Mouse (Mus musculus) embryo, embryonic 9.5 days (tissue): ENCODE results near the gene D630023F18Rik.

ENCODE experiments used
- DNase-seq: peaks from one replicate; pipeline ENCODE4 v3.0.0-alpha.2; 2017; ENCODE audit errors: extremely low spot score

D630023F18Rik gene

DNA sequence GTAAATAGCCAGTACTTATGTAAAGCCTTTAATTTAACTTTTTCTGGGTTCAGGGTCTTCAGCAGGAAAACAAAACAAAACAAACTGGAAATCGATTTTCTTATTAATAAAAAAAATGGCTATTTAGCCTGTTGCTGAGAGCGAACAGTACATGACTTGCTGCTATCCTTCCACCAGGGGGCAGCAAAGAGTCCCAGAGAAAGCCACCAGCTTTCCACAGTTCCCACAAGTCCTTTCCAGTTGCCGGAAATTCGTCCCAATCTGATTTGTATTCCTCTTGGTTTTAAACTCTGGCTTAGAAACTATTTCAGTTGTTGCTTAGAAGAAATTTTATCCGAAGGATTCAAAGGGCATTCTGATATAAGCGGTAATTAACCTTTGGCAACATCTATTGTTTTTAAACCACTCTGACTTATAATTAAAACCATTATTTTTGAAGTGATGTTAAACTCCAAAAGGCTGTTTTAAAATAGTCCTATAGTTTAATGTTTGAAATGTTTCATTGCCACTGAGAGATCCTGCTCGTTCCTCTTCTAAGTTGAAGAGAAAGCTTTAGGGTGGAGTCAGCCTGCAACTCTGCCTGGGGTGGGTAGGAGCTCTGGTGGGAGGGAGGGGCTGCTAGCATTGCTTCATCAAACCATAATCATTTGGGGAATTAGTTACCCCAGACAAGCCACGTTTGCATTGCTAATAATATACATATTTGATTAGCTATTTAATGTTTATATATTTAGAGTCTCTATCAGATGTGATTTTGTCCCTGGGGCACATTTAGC is 10.8 kb downstream of the D630023F18Rik start:
- peak; percentile 83 for DNase-seq

GRCm38 (mm10) chr1:65109756-65110435 is 13.1 kb downstream of the D630023F18Rik start:
- DNase-seq, result no peak

DNA sequence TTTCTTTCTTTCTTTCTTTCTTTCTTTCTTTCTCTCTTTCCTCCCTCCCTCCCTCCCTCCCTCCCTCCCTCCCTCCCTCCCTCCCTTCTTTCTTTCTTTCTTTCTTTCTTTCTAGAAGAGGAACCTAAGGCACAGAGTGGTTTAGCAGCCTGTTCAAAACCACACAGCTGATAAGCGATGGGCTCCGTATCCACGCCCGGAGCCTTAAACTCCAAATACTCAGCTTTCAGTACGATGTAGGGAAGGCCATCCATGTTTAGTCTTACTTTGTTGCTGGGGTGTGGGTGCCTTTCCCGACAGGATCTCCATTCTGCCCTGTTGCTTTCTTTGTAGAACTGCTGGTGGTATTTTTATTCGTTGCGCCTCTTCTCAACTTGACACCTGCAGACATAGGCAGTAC is 13.8 kb downstream of the D630023F18Rik start:
- DNase-seq, result no peak

- no peak for DNase-seq
These were observed 15.2 kb downstream of the D630023F18Rik start for GRCm38 (mm10) chr1:65107654-65108279.

- no peak for DNase-seq
These were observed 19.7 kb downstream of the D630023F18Rik start, which contains the start of gene Cryga for GRCm38 (mm10) chr1:65103273-65103672. TSS of gene Cryga (minus strand) at chr1:65103373.

DNA sequence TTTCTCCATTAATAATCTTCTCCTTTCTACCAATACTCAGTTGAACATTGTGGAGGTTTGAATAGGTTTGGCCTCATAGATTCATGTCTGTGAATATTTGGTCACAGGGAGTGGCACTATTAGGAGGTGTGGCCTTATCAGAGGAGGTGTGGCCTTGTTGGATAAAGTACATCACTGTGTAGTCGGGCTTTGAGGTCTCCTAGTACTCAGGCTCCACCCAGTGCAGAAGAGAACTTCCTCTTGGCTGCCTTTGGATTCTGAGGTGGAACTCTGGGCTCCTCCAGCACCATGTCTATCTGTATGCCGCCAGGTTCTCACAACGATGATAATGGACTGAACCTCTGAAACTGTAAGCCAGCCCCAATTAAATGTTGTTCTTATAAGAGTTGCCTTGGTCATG is 26.1 kb downstream of the D630023F18Rik start:
- DNase-seq, result no peak

DNA sequence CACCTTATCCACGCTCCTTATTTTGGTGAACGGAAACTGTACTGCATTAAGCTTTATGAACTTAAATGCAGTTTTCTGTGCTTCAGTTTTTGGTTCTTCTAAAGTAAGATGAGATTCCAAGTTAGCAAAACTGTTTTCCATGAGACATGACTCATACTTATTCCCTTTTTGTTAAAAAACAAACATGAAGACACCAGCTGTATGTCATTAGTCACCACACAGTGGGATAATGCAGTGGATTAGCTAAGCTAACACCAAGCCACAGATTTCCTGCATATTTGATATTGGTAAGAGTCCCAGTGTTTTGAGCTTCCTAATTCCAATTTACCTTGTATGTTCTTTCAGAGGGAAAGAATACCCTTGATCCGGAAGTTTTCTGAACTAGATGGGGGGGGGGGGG is 31.4 kb downstream of the D630023F18Rik start:
- DNase-seq, result no peak

DNA sequence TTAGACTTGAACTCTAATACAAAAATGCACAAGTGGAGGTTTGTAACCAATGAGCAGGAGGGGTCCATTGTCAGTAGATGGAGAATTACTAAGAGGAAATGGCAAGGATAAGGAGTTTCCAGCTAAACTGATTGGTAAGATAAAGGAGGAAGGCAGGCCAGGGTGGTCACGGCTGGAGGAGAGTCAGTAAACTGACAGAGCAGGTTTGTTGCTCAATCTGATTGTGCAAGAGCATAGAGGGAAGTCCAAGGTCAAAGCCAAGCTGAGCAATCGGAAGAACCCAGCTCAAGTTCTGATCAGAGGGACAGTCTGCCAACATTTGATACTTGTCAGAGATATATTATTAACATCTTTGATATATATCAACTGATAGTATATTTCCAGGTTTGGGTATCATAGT is 32.6 kb downstream of the D630023F18Rik start:
- DNase-seq, result no peak

DNA sequence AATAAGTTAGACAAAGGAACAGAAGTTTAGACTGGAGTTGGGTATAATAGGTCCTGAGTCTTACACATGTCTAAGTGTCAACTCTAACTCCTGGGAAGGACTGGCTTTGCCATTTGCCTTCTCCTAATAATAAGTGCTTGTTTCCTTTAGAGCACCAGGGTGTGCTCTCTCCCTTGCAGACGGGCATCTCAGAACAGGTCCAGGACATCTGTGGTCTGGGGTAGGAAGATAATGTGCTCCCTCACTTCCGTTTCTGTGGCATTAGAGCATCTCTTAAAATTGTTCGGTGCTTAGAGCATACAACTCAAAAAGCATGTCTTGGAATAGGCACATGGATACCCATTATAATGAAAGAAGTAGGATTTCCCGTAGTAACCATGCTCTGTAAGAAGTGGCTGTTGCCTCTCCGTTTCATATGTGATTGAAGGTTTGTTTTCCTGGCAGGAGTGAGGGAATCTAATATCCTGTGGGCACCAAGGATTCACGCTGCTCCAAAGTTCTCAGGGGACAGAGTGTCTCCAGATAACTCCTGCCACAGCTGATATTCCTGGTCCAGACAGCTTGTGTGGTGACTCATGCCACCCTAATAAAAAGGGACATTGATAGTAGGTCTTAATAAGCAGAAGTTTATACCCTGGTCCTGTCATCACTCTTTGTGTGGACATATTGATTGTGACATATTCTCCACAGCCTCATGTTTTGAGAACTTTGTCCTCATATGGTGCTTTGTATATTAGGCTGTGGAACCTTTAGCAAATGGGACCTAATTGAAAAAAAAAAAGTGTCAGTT is 34.3 kb downstream of the D630023F18Rik start:
- DNase-seq, result no peak

GRCm38 (mm10) chr1:65082188-65082587 is 40.8 kb downstream of the D630023F18Rik start, which contains the start of gene Crygb:
TSS of gene Crygb (minus strand) at chr1:65082288.
- no peak for DNase-seq

GRCm38 (mm10) chr1:65075607-65076006 is 47.4 kb downstream of the D630023F18Rik start:
- no peak for DNase-seq

DNA sequence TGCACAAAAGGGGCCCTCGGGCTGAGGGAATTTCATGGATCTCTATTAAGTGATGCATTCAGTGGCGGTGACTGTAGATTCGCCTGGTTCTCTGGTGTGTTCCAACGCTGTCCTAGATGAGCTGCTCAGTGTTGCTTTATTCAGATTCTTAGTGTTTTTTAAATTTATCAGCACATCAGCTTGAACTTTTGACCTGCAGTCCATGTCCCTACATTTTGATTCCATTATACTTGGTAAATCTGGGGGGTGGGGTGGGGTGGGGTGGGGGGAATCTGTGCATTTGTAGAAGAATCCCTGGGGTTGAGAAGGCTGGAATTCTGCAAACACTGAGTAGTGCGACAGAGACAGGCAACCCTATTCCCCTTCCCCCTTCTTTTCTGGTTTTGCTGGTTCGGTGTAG is 49.4 kb downstream of the D630023F18Rik start, which contains the start of gene Crygc:
TSS of gene Crygc (minus strand) at position 101 of the 400 bp plus-strand sequence.
- DNase-seq, result no peak

DNA sequence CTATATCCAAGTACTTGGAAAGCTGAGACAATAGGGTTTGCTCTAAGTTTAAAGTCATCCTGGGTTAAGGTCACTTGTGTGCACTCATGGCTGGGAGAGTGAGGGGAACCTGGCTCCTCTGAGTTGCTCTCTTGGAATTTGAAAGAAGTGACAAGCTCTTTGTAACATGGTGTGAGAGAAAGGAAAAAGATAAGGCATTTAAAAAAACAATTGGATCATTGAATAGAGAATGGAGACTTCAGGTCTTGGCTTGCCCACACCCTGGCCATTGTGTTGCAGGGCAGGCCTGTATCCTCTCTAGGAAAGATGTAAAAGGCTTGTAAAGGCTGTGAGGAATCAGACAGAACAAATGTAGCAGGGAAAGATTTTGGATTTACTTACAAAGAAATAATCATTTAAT is 55.2 kb downstream of the D630023F18Rik start:
- DNase-seq, result no peak

GRCm38 (mm10) chr1:65064201-65064600 is 58.8 kb downstream of the D630023F18Rik start:
- DNase-seq, result no peak

DNA sequence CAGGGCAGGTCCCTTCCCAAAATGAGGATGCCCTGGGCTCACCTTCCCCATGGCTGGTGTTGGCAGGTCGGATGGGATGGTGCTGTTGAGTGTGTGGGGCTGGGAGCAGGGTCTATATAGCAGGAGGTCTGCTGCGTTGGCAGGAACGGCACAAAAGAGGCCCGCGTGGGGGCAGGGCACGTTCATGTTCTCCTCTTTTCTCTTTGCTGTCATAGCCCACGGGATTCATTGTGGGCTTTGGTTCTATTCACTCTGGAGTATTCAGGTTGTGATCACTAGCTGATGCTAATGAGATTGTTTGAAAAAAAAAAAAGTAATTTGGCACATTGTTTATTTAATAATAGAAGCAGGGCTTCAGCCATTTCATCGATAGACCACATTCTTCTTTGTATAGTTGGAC is 59.7 kb downstream of the D630023F18Rik start, which contains the start of gene Crygd:
TSS of gene Crygd (minus strand) at position 101 of the 400 bp plus-strand sequence.
- DNase-seq, result no peak
